Mouse (Mus musculus) liver, postnatal 0 days (tissue): ENCODE measurements at regions not wholly inside any gene's neighbourhood (a gene's known extent, or its start where the extent isn't known, plus 50 kb on each side); places are given as distances from the start of the nearest gene placed in this dataset.

Source experiments
- CTCF ChIP-seq: sonication (generic); IDR thresholded peaks from 2 replicates; pipeline ENCODE4 v1.5.1; 2016; ENCODE audit warnings: antibody characterized with exemption, low read depth
- EP300 ChIP-seq: IDR thresholded peaks from 2 replicates; pipeline ENCODE4 v1.6.1; 2016; ENCODE audit warnings: antibody characterized with exemption, low read depth, mild to moderate bottlenecking

GRCm38 (mm10) chr8:6448301-6448700, 1343.2 kb upstream of the Slc10a2 start:
- no peak for TF ChIP-seq CTCF
- TF ChIP-seq EP300 = no peak
